Mouse (Mus musculus) gastrocnemius, postnatal 36 days (tissue): ENCODE results near the gene Mospd3. TPM values are rescaled to one million over a fixed set of nuclear protein-coding genes. Genes with fewer than 3 reads are reported as not detected.
A peak's percentile ranks its signal among the peaks of the same experiment; 100 is the strongest.
"Not testable (repeated sequence)": the region's sequence is repeated elsewhere in the genome, so short reads cannot be mapped to it uniquely, and the experiment has no call there.

Source experiments
- DNase-seq, 2 experiments: peaks; one replicate each; pipeline ENCODE4 v3.0.0; 2022
- intact Hi-C: fragments of 180-260 bp; cut with DNase I; formaldehyde crosslinking; loops from one replicate; pipeline ENCODE4 v1.15.1; 2025
- total RNA-seq, 2 experiments: library from RNA; stranded (reverse); gene quantifications; 2 replicates each; pipeline ENCODE4 v1.2.3; 2021

Mospd3 gene
- total RNA-seq, 2 experiments from 2014 or later: 9.6 to 13.7 TPM

GRCm38 (mm10) chr5:137627991-137628390, 27.1 kb upstream of the Mospd3 start:
- no peak for DNase-seq
- intact Hi-C loops: no loop called here

- intact Hi-C loops: no loop called here
- no peak for DNase-seq
These were observed 23.2 kb upstream of the Mospd3 start for GRCm38 (mm10) chr5:137623937-137624530.

GRCm38 (mm10) chr5:137615347-137615746, 14.5 kb upstream of the Mospd3 start:
- intact Hi-C loops: no loop called here

GRCm38 (mm10) chr5:137614921-137615320, 14.1 kb upstream of the Mospd3 start:
- DNase-seq, intact Hi-C loops: not testable (repeated sequence)

More at GRCm38 (mm10) chr5:137615347-137615746, 14.5 kb upstream of the Mospd3 start:
- DNase-seq: no peak

- intact Hi-C loops: no loop called here
- DNase-seq: peak; percentile 45 to 46
These were observed 12.7 kb upstream of the Mospd3 start, which contains the start of gene Pcolce for GRCm38 (mm10) chr5:137613550-137613949. Pcolce (minus strand) TSS chr5:137613784.

- DNase-seq: no peak
- intact Hi-C loops: no loop called here
These were observed 12.2 kb upstream of the Mospd3 start for GRCm38 (mm10) chr5:137613076-137613475.

GRCm38 (mm10) chr5:137611245-137611602, 10.4 kb upstream of the Mospd3 start:
- peak; percentile 65 to 87 for DNase-seq
- intact Hi-C loops: no loop called here

GRCm38 (mm10) chr5:137610548-137611244, 9.8 kb upstream of the Mospd3 start:
- intact Hi-C loops: no loop called here
- DNase-seq: peak; percentile 70 to 91

GRCm38 (mm10) chr5:137610056-137610455, 9.2 kb upstream of the Mospd3 start:
- intact Hi-C loops: no loop called here
- no peak for DNase-seq

- intact Hi-C loops: no loop called here
- DNase-seq: no peak
These were observed 8.4 kb upstream of the Mospd3 start for GRCm38 (mm10) chr5:137609292-137609691.

GRCm38 (mm10) chr5:137608654-137609190, 7.9 kb upstream of the Mospd3 start:
- intact Hi-C loops: no loop called here

GRCm38 (mm10) chr5:137607860-137608653, 7.2 kb upstream of the Mospd3 start:
- DNase-seq: no peak
- intact Hi-C loops: no loop called here

More at GRCm38 (mm10) chr5:137608654-137609190, 7.9 kb upstream of the Mospd3 start:
- DNase-seq: no peak

GRCm38 (mm10) chr5:137601365-137601729, 489 bp upstream of the Mospd3 start:
- intact Hi-C loops: loop anchor here (2.0 kb wide), 1 partner anchor 69 kb away; the partner anchor contains the start of genes Epo and Gnb2
- DNase-seq: no peak

- intact Hi-C loops: loop anchor here (2.0 kb wide), 1 partner anchor 67 kb away; the partner anchor contains the start of genes Epo and Gnb2
- no peak for DNase-seq
These were observed 608 bp downstream of the Mospd3 start for GRCm38 (mm10) chr5:137600281-137600618.

GRCm38 (mm10) chr5:137599600-137599999, 1.3 kb downstream of the Mospd3 start:
- intact Hi-C loops: no loop called here
- DNase-seq: no peak

- intact Hi-C loops: no loop called here
- DNase-seq: no peak
These were observed 2.6 kb downstream of the Mospd3 start for GRCm38 (mm10) chr5:137598100-137598826.

GRCm38 (mm10) chr5:137597625-137598024, 3.2 kb downstream of the Mospd3 start:
- intact Hi-C loops: no loop called here
- DNase-seq: no peak

- no peak for DNase-seq
- intact Hi-C loops: no loop called here
These were observed 4.1 kb downstream of the Mospd3 start for GRCm38 (mm10) chr5:137596601-137597261.

- no peak for DNase-seq
- intact Hi-C loops: no loop called here
These were observed 4.9 kb downstream of the Mospd3 start for GRCm38 (mm10) chr5:137595921-137596320.

GRCm38 (mm10) chr5:137590507-137590906, 10.4 kb downstream of the Mospd3 start:
- no peak for DNase-seq
- intact Hi-C loops: no loop called here
